Mouse (Mus musculus): ENCODE results near the gene Clcf1.

- TF ChIP-seq CTCF (IDR thresholded peaks at IDR 0.05 in 2 of 3, conservative IDR thresholded peaks at IDR 0.05 in 1 of 3; ENCODE audit: control insufficient read depth in 1 of 3, insufficient read depth in 1 of 3, low read depth in 2 of 3, low read length in 3 of 3, poor library complexity in 1 of 3, severe bottlenecking in 1 of 3) (no peak), CHD1 (IDR thresholded peaks at IDR 0.05; ENCODE audit: low read depth, low read length) (no peak), GATA1 (IDR thresholded peaks at IDR 0.05; ENCODE audit: low read depth, low read length) (no peak), ZMIZ1 (IDR thresholded peaks at IDR 0.05; ENCODE audit: low read depth, low read length) (no peak), ZC3H11A (IDR thresholded peaks at IDR 0.05; ENCODE audit: low read depth, low read length) (no peak), EP300 (IDR thresholded peaks at IDR 0.05; ENCODE audit: low read depth in 1 of 2, low read length in 2 of 2) (no peak), JUND (IDR thresholded peaks at IDR 0.05; ENCODE audit: low read depth, low read length) (no peak), KAT2A (conservative IDR thresholded peaks at IDR 0.05; ENCODE audit: low read depth, low read length) (no peak), MAX (IDR thresholded peaks at IDR 0.05; ENCODE audit: low read length) (no peak), POLR2A (IDR thresholded peaks at IDR 0.05; ENCODE audit: control insufficient read depth in 1 of 2, insufficient read depth in 1 of 2, low read depth in 1 of 2, low read length in 2 of 2, poor library complexity in 1 of 2) (no peak), ZNF384 (IDR thresholded peaks at IDR 0.05; ENCODE audit: low read depth, low read length) (no peak)
Measured at GRCm38 (mm10) chr19:4189051-4189620, 24.9 kb upstream of the Clcf1 start.

Measured in MEL (cell line).